Mouse (Mus musculus) liver, embryonic 12.5 days (tissue): Measurements from ENCODE around the gene Hcfc1r1. TPM values are rescaled to one million over a fixed set of nuclear protein-coding genes. Genes with fewer than 3 reads are reported as not detected.

Source experiments
- ATAC-seq: fragments of 200-750 bp; cut with Nextera tagmentation; 2 replicates; pipeline ENCODE4 v1.8.0; 2017; ENCODE audit warnings: moderate number of reproducible peaks, mild to moderate bottlenecking, moderate library complexity
- H3K27ac ChIP-seq: fragments of 300-500 bp; sonication (generic); 2 replicates; pipeline ENCODE4 v1.5.1; 2016; ENCODE audit warnings: mild to moderate bottlenecking
- H3K27me3 ChIP-seq: fragments of 300-500 bp; sonication (generic); replicated peaks from 2 replicates; pipeline ENCODE4 v1.6.1; 2016; ENCODE audit warnings: mild to moderate bottlenecking, moderate library complexity
- H3K36me3 ChIP-seq: fragments of 300-500 bp; sonication (generic); 2 replicates; pipeline ENCODE4 v1.6.1; 2016; ENCODE audit warnings: mild to moderate bottlenecking, moderate library complexity
- H3K4me1 ChIP-seq: fragments of 300-500 bp; sonication (generic); 2 replicates; pipeline ENCODE4 v1.6.1; 2016
- H3K4me2 ChIP-seq: fragments of 300-500 bp; sonication (generic); 2 replicates; pipeline ENCODE4 v1.6.1; 2016; ENCODE audit warnings: mild to moderate bottlenecking, moderate library complexity
- H3K4me3 ChIP-seq: fragments of 300-500 bp; sonication (generic); 2 replicates; pipeline ENCODE4 v1.5.1; 2016; ENCODE audit warnings: mild to moderate bottlenecking, moderate library complexity
- H3K9ac ChIP-seq: fragments of 300-500 bp; sonication (generic); 2 replicates; pipeline ENCODE4 v1.6.1; 2016; ENCODE audit warnings: mild to moderate bottlenecking, moderate library complexity
- H3K9me3 ChIP-seq: fragments of 300-500 bp; sonication (generic); replicated peaks from 2 replicates; pipeline ENCODE4 v1.6.1; 2016; ENCODE audit warnings: mild to moderate bottlenecking, moderate library complexity
- whole genome bisulfite sequencing: fragments of 180-500 bp; shearing (Covaris S2); methylation state at CpG from one replicate; pipeline ENCODE4 v1.1.7; 2016; ENCODE audit not compliant: insufficient replicate concordance; 5-methylcytosine and 5-hydroxymethylcytosine counted together
- polyA plus RNA-seq: library from polyadenylated mRNA; unstranded; fragments of >200 nt; fragmentation: Nextera tagmentation; extraction: Ambion mirVana; gene quantifications from 2 replicates; pipeline ENCODE4 v1.2.1, GENCODE M21; 2016

Gene Hcfc1r1
- polyA plus RNA-seq, 1 experiment from 2014 or later = 23.6 TPM

- Histone ChIP-seq H3K9me3 (no peaks in the 10 kb centered on the region), H3K4me1 (peaks cover 62% of the 10 kb centered on the region), H3K27ac (no peak overlapping the region), H3K27me3 (peaks cover 70% of the 10 kb centered on the region), H3K4me2 (peak overlapping the region; percentile 93), H3K9ac (peak overlapping the region; percentile 69), H3K4me3 (peak overlapping the region; percentile 63), H3K36me3 (no peaks in the 10 kb centered on the region)
- no peak for ATAC-seq
- WGBS = 0% methylated on average over 36 of the region's 37 CpGs
Observed at GRCm38 (mm10) chr17:23676473-23677031, 3.2 kb downstream of the Hcfc1r1 start.

- peak within 1 kb of the TSS; percentile 63 for H3K4me3 ChIP-seq
- H3K9ac ChIP-seq = peak within 1 kb of the TSS; percentile 69
- peaks cover 55% of the 10 kb centered on the region for H3K4me1 ChIP-seq
- ATAC-seq = peak; percentile 23; the same call in 1 of the 2 replicates
- H3K27me3 ChIP-seq = peaks cover 77% of the 10 kb centered on the region
- H3K4me2 ChIP-seq = peak within 1 kb of the TSS; percentile 93
- H3K27ac ChIP-seq = no peak within 1 kb of the TSS
- no peaks in the 10 kb centered on the region for H3K9me3 ChIP-seq
- under 1% methylated on average over 34 of the region's 34 CpGs for WGBS
- no peaks in the 10 kb centered on the region for H3K36me3 ChIP-seq
Observed at GRCm38 (mm10) chr17:23677236-23677679, 3.9 kb downstream of the Hcfc1r1 start, which contains the start of gene Tnfrsf12a. Gene Tnfrsf12a, minus strand, starts transcription at chr17:23677468.

- Histone ChIP-seq H3K4me3 (peak within 1 kb of the TSS; percentile 16; the same call in 1 of the 2 replicates), H3K4me1 (peaks cover 40% of the 10 kb centered on the region), H3K27me3 (peaks cover 97% of the 10 kb centered on the region), H3K4me2 (peak within 1 kb of the TSS; percentile 48), H3K9me3 (no peaks in the 10 kb centered on the region), H3K27ac (no peak within 1 kb of the TSS), H3K36me3 (no peaks in the 10 kb centered on the region), H3K9ac (no peak within 1 kb of the TSS)
- 5% methylated on average over 38 of the region's 38 CpGs for WGBS
- ATAC-seq = no peak
Observed at GRCm38 (mm10) chr17:23679127-23679835, 5.9 kb downstream of the Hcfc1r1 start, which contains the start of gene Cldn6. Gene Cldn6, plus strand, starts transcription at chr17:23679249.

- no peak for ATAC-seq
- no peak overlapping the region for H3K27ac ChIP-seq
- no peaks in the 10 kb centered on the region for H3K9me3 ChIP-seq
- peaks cover 100% of the 10 kb centered on the region for H3K27me3 ChIP-seq
- WGBS = 40% methylated on average over 9 of the region's 9 CpGs
- no peaks in the 10 kb centered on the region for H3K36me3 ChIP-seq
- H3K4me3 ChIP-seq = no peak overlapping the region
- no peak overlapping the region for H3K9ac ChIP-seq
- no peak overlapping the region for H3K4me2 ChIP-seq
- H3K4me1 ChIP-seq = peaks cover 30% of the 10 kb centered on the region
Observed at GRCm38 (mm10) chr17:23680336-23680735, 6.9 kb downstream of the Hcfc1r1 start.

GRCm38 (mm10) chr17:23681086-23681485 is 7.7 kb downstream of the Hcfc1r1 start:
- no peak for ATAC-seq
- peaks cover 22% of the 10 kb centered on the region for H3K4me1 ChIP-seq
- 45% methylated on average over 10 of the region's 10 CpGs for WGBS
- H3K9me3 ChIP-seq = no peaks in the 10 kb centered on the region
- H3K9ac ChIP-seq = no peak overlapping the region
- no peak overlapping the region for H3K4me2 ChIP-seq
- H3K36me3 ChIP-seq = no peaks in the 10 kb centered on the region
- H3K27ac ChIP-seq = no peak overlapping the region
- H3K27me3 ChIP-seq = peaks cover 97% of the 10 kb centered on the region
- no peak overlapping the region for H3K4me3 ChIP-seq

- H3K4me3 ChIP-seq = no peak overlapping the region
- no peaks in the 10 kb centered on the region for H3K9me3 ChIP-seq
- H3K27me3 ChIP-seq = peaks cover 87% of the 10 kb centered on the region
- WGBS = 46% methylated on average over 4 of the region's 4 CpGs
- ATAC-seq = no peak
- H3K4me1 ChIP-seq = peaks cover 12% of the 10 kb centered on the region
- H3K4me2 ChIP-seq = no peak overlapping the region
- H3K9ac ChIP-seq = no peak overlapping the region
- no peaks in the 10 kb centered on the region for H3K36me3 ChIP-seq
- no peak overlapping the region for H3K27ac ChIP-seq
Observed at GRCm38 (mm10) chr17:23682092-23682491, 8.7 kb downstream of the Hcfc1r1 start.

- peaks cover 83% of the 10 kb centered on the region for H3K27me3 ChIP-seq
- WGBS = 57% methylated on average over 3 of the region's 3 CpGs
- no peak overlapping the region for H3K27ac ChIP-seq
Observed at GRCm38 (mm10) chr17:23682530-23682929, 9.1 kb downstream of the Hcfc1r1 start.

GRCm38 (mm10) chr17:23683226-23683625 is 9.8 kb downstream of the Hcfc1r1 start:
- no peak overlapping the region for H3K4me2 ChIP-seq
- WGBS = 20% methylated on average over 15 of the region's 15 CpGs
- no peak overlapping the region for H3K27ac ChIP-seq
- H3K27me3 ChIP-seq = peaks cover 76% of the 10 kb centered on the region
- no peak overlapping the region for H3K9ac ChIP-seq
- peaks cover 5% of the 10 kb centered on the region; the same call in 1 of the 2 replicates for H3K4me1 ChIP-seq
- H3K9me3 ChIP-seq = no peaks in the 10 kb centered on the region
- no peak for ATAC-seq
- no peaks in the 10 kb centered on the region for H3K36me3 ChIP-seq
- H3K4me3 ChIP-seq = no peak overlapping the region

More at GRCm38 (mm10) chr17:23682530-23682929, 9.1 kb downstream of the Hcfc1r1 start:
- H3K36me3 ChIP-seq = no peaks in the 10 kb centered on the region
- H3K4me2 ChIP-seq = no peak overlapping the region
- H3K9ac ChIP-seq = no peak overlapping the region
- H3K4me1 ChIP-seq = peaks cover 8% of the 10 kb centered on the region
- no peak for ATAC-seq
- H3K4me3 ChIP-seq = no peak overlapping the region
- no peaks in the 10 kb centered on the region for H3K9me3 ChIP-seq

GRCm38 (mm10) chr17:23683856-23684672 is 10.7 kb downstream of the Hcfc1r1 start, which contains the start of gene Cldn9:
Gene Cldn9, minus strand, starts transcription at chr17:23684026.
- no peak for ATAC-seq

GRCm38 (mm10) chr17:23694491-23694890 is 21.1 kb downstream of the Hcfc1r1 start:
- WGBS = 50% methylated on average over 1 of the region's 1 CpGs
- Histone ChIP-seq H3K4me2 (no peak overlapping the region), H3K9me3 (no peaks in the 10 kb centered on the region), H3K4me1 (peaks cover 4% of the 10 kb centered on the region; the same call in 1 of the 2 replicates), H3K27me3 (peaks cover 66% of the 10 kb centered on the region), H3K27ac (no peak overlapping the region), H3K36me3 (no peaks in the 10 kb centered on the region), H3K4me3 (no peak overlapping the region), H3K9ac (no peak overlapping the region)
- ATAC-seq = no peak

More at GRCm38 (mm10) chr17:23683856-23684672, 10.7 kb downstream of the Hcfc1r1 start, which contains the start of gene Cldn9:
- Histone ChIP-seq H3K27ac (no peak within 1 kb of the TSS), H3K27me3 (peaks cover 67% of the 10 kb centered on the region), H3K36me3 (no peaks in the 10 kb centered on the region), H3K4me2 (no peak within 1 kb of the TSS), H3K4me3 (no peak within 1 kb of the TSS), H3K9me3 (no peaks in the 10 kb centered on the region), H3K4me1 (peaks cover 5% of the 10 kb centered on the region; the same call in 1 of the 2 replicates), H3K9ac (no peak within 1 kb of the TSS)
- 23% methylated on average over 15 of the region's 15 CpGs for WGBS

GRCm38 (mm10) chr17:23695801-23696200 is 22.4 kb downstream of the Hcfc1r1 start:
- no peak overlapping the region for H3K9ac ChIP-seq
- peaks cover 80% of the 10 kb centered on the region for H3K27me3 ChIP-seq
- peaks cover 12% of the 10 kb centered on the region; the same call in 1 of the 2 replicates for H3K4me1 ChIP-seq
- WGBS = 14% methylated on average over 3 of the region's 3 CpGs
- H3K9me3 ChIP-seq = no peaks in the 10 kb centered on the region
- no peak overlapping the region for H3K4me3 ChIP-seq
- no peak overlapping the region for H3K4me2 ChIP-seq
- H3K36me3 ChIP-seq = no peaks in the 10 kb centered on the region
- H3K27ac ChIP-seq = no peak overlapping the region
- no peak for ATAC-seq
